Mouse (Mus musculus) stomach, postnatal 0 days (tissue): Measurements from ENCODE around the gene Fam162b.

Experiments
- CTCF ChIP-seq: IDR thresholded peaks from 2 replicates; pipeline ENCODE4 v1.5.1; 2016; ENCODE audit warnings: antibody characterized with exemption, low read depth, mild to moderate bottlenecking, moderate library complexity
- EP300 ChIP-seq: optimal IDR thresholded peaks from 2 replicates; pipeline ENCODE3; 2016; ENCODE audit warnings: antibody characterized with exemption

- TF ChIP-seq EP300 (no peak), CTCF (no peak)
These were observed 5.9 kb downstream of the Fam162b start for GRCm38 (mm10) chr10:51584378-51584777.
